Mouse (Mus musculus) heart, adult 18-20 months (tissue): ENCODE measurements at regions not wholly inside any gene's neighbourhood (a gene's known extent, or its start where the extent isn't known, plus 50 kb on each side); places are given as distances from the start of the nearest gene placed in this dataset.
A peak's percentile ranks its signal among the peaks of the same experiment; 100 is the strongest.

Experiments
- DNase-seq, 2 experiments: peaks; one replicate each; pipeline ENCODE4 v3.0.0; 2021 to 2022; ENCODE audit warnings: mixed read lengths in 1 of 2
- microRNA-seq, 2 experiments: library from miRNA; unstranded; fragments of <30 nt; microRNA quantifications; one replicate each; pipeline ENCODE4 v1.2.0; 2022

DNA sequence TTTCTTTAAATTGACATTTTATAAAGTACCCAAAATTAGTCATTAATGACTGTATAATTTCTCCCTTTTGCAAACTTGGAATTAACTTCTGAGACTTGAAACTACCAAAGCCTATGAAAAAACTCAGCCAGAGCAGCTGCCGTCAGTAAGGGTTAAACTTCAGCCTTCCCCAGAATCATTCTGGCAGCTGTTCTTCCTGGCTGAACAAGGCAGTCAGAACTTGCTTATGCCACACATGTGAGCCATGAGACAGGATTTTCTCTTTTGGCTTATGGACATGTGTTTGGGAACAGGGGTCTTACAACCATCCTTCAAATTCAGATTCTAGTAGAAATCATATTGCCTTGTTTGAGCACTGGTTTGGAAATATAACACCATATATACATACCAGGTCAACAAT, 422.4 kb upstream of the Fat1 start:
- no peak for DNase-seq

DNA sequence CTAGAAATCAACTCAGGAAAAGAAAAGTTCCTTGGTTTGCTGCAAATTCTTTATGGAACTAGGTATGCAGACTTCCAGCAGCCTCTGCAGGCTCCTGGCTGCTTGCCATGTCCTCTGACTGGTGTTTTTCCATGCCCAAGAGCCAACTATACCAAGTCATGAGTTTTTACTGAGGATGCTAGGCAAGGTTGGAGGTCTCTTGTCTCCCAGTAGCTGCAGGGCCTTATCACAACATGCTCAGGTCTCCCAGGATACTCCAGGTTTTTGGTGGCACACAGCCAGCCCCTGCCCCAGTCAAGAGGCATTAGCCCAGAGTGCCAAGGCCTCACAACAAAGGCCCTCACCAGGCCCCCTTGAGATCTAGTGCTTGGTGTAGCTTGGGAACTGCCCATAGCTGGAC, 409.3 kb upstream of the Fat1 start:
- peak; percentile 7 to 18 for DNase-seq

DNA sequence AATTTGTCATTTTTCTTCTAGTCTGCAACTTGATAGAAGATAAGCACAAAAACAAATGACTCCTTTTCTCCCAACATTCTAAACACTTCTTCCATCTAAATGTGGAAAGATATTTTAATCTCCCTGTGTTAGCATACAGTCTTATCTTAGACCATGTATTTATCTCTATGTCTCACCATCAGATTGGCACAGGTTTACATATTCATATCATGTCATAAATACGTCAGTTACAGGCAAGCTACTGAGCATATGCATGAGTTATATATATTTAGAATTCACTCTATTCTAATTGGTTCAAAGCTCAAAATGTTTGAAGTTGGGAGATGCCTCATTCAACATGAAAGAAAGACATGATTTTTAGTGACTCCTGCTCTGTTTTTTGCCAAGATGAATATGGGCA, 405.6 kb upstream of the Fat1 start:
- no peak for DNase-seq

DNA sequence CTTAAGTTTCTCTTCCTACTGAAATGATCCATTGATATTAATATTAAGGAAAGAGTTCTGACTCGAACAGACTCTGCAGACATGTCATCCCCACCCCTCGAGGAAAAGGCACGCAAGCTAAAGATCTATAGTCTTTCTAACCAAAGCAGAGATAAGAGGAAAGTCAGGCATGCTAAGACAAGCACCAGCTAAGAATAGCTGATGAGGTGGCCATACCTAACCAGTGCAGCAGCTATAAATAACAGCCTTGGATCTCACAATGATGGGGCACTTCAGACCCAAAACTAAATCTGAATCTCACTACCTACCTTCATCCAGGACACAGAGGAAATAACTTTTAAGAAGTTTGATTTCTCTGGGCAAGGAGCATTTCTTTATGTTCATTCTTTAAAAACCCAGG, 386.4 kb upstream of the Fat1 start:
- peak; percentile 16 to 22 for DNase-seq

DNA sequence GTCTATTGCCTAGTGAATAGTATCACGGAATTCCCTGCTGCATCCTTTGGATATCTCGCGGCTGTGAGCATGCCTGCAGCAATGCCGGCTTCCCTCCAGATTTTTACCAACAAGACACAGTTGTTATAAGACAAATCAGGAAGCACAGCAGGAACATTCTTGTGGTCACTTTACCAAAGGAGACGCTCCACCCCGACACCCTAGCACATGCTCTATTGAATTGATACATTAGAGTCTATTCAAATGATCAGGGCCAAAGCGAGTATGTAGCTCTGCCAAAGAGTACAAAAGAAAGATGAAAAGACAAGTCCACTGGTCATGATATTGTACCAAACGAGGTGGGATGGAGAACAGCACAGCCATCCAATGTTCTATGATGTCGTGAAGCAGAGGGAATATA, 376.1 kb upstream of the Fat1 start:
- no peak for DNase-seq

DNA sequence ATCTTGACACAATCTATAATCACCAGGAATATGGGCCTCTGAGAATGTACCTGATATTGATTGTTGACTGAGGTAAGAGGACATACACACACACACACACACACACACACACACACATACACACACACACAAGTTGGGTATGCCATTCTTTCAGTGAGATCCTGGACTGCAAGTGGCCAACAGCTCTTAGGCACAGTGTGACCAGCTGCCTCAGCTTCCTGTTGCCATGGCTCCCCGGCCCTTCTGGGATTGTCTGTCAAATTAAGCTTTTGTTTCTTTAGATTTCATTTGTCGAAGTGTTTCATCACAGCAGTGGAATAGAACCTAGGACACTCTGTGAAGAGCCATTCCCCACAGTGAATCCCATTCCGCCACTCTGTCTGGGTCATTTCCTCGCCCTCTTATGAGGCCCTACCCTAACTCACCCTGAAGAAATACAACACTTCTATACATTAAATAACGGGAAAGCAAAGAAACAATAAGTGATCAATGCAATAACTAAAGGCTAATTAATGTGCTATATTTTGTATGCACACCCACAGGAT, 358.9 kb upstream of the Fat1 start:
- no peak for DNase-seq

DNA sequence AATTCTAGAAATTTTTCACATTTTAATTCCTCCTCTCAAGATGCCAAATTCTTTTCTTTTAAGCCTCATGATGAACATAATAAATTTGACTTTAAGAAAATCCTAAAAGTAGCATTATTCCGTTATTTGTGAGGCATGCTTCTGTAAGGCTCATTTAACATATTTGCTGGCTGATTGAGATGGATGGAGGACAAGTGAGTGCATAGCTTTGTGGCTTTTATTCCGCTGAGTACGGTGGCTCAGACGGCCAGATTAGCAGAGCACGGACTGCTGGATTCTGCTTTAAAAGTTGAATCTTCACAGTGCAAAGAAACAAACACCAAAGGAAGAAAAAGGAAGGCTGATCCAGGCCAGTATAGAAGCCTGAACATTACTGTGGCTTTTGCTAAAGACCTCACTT, 358.3 kb upstream of the Fat1 start:
- no peak for DNase-seq

Small RNA genes in the stretch of these regions (microRNA-seq; reads per million reads assigned to microRNA genes)
- gene Gm26241 = 0 reads per million in 2 experiments
